Mouse (Mus musculus) lung, postnatal 0 days (tissue): ENCODE measurements around the gene Apol10a. TPM values are rescaled to one million over a fixed set of nuclear protein-coding genes. Genes with fewer than 3 reads are reported as not detected.

Experiments used
- polyA plus RNA-seq: library from polyadenylated mRNA; unstranded; fragments of >200 nt; fragmentation: Nextera tagmentation; extraction: Ambion mirVana; gene quantifications from 2 replicates; pipeline ENCODE4 v1.2.1, GENCODE M21; 2015

Apol10a gene
- polyA plus RNA-seq, 1 experiment from 2014 or later = not detected

Other genes starting within 250 kb of the Apol10a start
- gene Rbfox2, start 170.0 kb upstream of the Apol10a start, polyA plus RNA-seq = 17.4 and 18.8 TPM in 2 replicates
- gene Apol7a, start 77.9 kb upstream of the Apol10a start, polyA plus RNA-seq = 0.33 and 0.37 TPM in 2 replicates
- gene Apol9a, start 65.9 kb upstream of the Apol10a start, polyA plus RNA-seq = 0.43 and 0.47 TPM in 2 replicates
- gene Apol7b, start 29.6 kb upstream of the Apol10a start, polyA plus RNA-seq = not detected in 2 replicates
- gene Apol11a, start 31.2 kb downstream of the Apol10a start, polyA plus RNA-seq = not detected in 2 replicates
- gene Apol7c, start 56.3 kb downstream of the Apol10a start, polyA plus RNA-seq = 0.11 and 0.14 TPM in 2 replicates
- not detected in 2 replicates for gene 1700025B11Rik, start 84.8 kb downstream of the Apol10a start, polyA plus RNA-seq
- 0.14 TPM in 1 of 2 replicates, not detected in the other for gene Apol10b, start 119.1 kb downstream of the Apol10a start, polyA plus RNA-seq
- not detected in 2 replicates for gene Gm36245, start 122.2 kb downstream of the Apol10a start, polyA plus RNA-seq
- gene Apol11b, start 166.2 kb downstream of the Apol10a start, polyA plus RNA-seq = 0.25 TPM in 2 replicates
- gene Apol7e, start 221.8 kb downstream of the Apol10a start, polyA plus RNA-seq = 0.10 TPM in 1 of 2 replicates, not detected in the other